Mouse (Mus musculus) thymus, adult 2 months (tissue): ENCODE results near the gene Urad. TPM values are rescaled to one million over a fixed set of nuclear protein-coding genes. Genes with fewer than 3 reads are reported as not detected.
A peak's percentile ranks its signal among the peaks of the same experiment; 100 is the strongest.

Experiments
- DNase-seq: peaks from one replicate; pipeline ENCODE4 v3.0.0; 2021
- H3K27ac ChIP-seq: fragments of 200-500 bp; 2 replicates; pipeline ENCODE4 v1.5.1; 2012; ENCODE audit warnings: low read length, control low read depth; ENCODE audit not compliant: control insufficient read depth, insufficient read depth
- H3K27me3 ChIP-seq: fragments of 200-500 bp; 2 replicates; pipeline ENCODE4 v1.6.1; 2012; ENCODE audit warnings: mild to moderate bottlenecking, low read length, moderate library complexity, mixed read lengths; ENCODE audit not compliant: control insufficient read depth, insufficient read depth
- H3K36me3 ChIP-seq: fragments of 200-500 bp; 2 replicates; pipeline ENCODE4 v1.6.1; 2012; ENCODE audit warnings: mild to moderate bottlenecking, low read length, moderate library complexity; ENCODE audit not compliant: control insufficient read depth, insufficient read depth
- H3K4me1 ChIP-seq: fragments of 200-500 bp; replicated peaks from 2 replicates; pipeline ENCODE4 v1.6.1; 2012; ENCODE audit warnings: low read length; ENCODE audit not compliant: control insufficient read depth, insufficient read depth
- H3K4me3 ChIP-seq: fragments of 200-500 bp; 2 replicates; pipeline ENCODE4 v1.5.1; 2012; ENCODE audit warnings: mild to moderate bottlenecking, low read length, control low read depth, moderate library complexity; ENCODE audit not compliant: control insufficient read depth, insufficient read depth
- CTCF ChIP-seq: fragments of 200-500 bp; IDR thresholded peaks from 2 replicates; pipeline ENCODE4 v1.5.1; 2012; ENCODE audit warnings: mild to moderate bottlenecking, control low read depth, low read length, moderate library complexity, borderline replicate concordance; ENCODE audit not compliant: control insufficient read depth, poor library complexity, insufficient read depth; ENCODE audit errors: extremely low read depth
- POLR2A ChIP-seq: fragments of 200-500 bp; IDR thresholded peaks from 2 replicates; pipeline ENCODE4 v1.6.1; 2012; ENCODE audit warnings: mild to moderate bottlenecking, low read length, control low read depth, moderate library complexity; ENCODE audit not compliant: control insufficient read depth, poor library complexity, insufficient read depth; ENCODE audit errors: extremely low read depth
- WGBS: fragments of 180-500 bp; shearing (Covaris S2); methylation state at CpG from one replicate; pipeline ENCODE4 v1.1.7; 2018; 5-methylcytosine and 5-hydroxymethylcytosine counted together
- polyA plus RNA-seq: library from polyadenylated mRNA; depleted of rRNA; stranded (reverse); fragments of >200 nt; gene quantifications from 2 replicates; pipeline ENCODE4 v1.2.3, GENCODE M21; 2012; rRNA removed

The Urad gene
- 0.15 and 0.87 TPM in 2 replicates for polyA plus RNA-seq

GRCm38 (mm10) chr5:147322183-147322582 lies at the start of gene Urad:
Gene Urad, minus strand, starts transcription at chr5:147322440.
- DNase-seq, result no peak
- no peaks in the 10 kb centered on the region for H3K36me3 ChIP-seq
- H3K27ac ChIP-seq, result no peak within 1 kb of the TSS
- no peak for TF ChIP-seq POLR2A
- no peak for TF ChIP-seq CTCF
- 0 out of 2 replicates have a peak within 1 kb of the TSS, but pooled peaks have one; percentile 9 for H3K4me3 ChIP-seq
- H3K4me1 ChIP-seq, result peaks cover 7% of the 10 kb centered on the region
- peaks cover 3% of the 10 kb centered on the region; the same call in 1 of the 2 replicates for H3K27me3 ChIP-seq
- 91% methylated on average over 8 of the region's 8 CpGs for WGBS

- DNase-seq, result no peak
- 95% methylated on average over 8 of the region's 8 CpGs for WGBS
- H3K4me3 ChIP-seq, result no peak overlapping the region
- no peaks in the 10 kb centered on the region for H3K36me3 ChIP-seq
- H3K27ac ChIP-seq, result no peak overlapping the region
- peaks cover 15% of the 10 kb centered on the region for H3K4me1 ChIP-seq
- no peaks in the 10 kb centered on the region for H3K27me3 ChIP-seq
- TF ChIP-seq POLR2A (no peak), CTCF (no peak)
Observed at GRCm38 (mm10) chr5:147370276-147370675, 48.0 kb upstream of the Urad start.

- no peak overlapping the region for H3K4me3 ChIP-seq
- TF ChIP-seq POLR2A (no peak), CTCF (no peak)
- no peak for DNase-seq
- no peaks in the 10 kb centered on the region for H3K36me3 ChIP-seq
- whole genome bisulfite sequencing, result 98% methylated on average over 6 of the region's 6 CpGs
- no peaks in the 10 kb centered on the region for H3K27me3 ChIP-seq
- H3K4me1 ChIP-seq, result peaks cover 29% of the 10 kb centered on the region
- no peak overlapping the region for H3K27ac ChIP-seq
Observed at GRCm38 (mm10) chr5:147368221-147368620, 46.0 kb upstream of the Urad start.

- H3K27me3 ChIP-seq, result no peaks in the 10 kb centered on the region
- no peaks in the 10 kb centered on the region for H3K36me3 ChIP-seq
- H3K4me3 ChIP-seq, result no peak overlapping the region
- peak; percentile 75 for DNase-seq
- 3% methylated on average over 16 of the region's 16 CpGs for WGBS
- H3K4me1 ChIP-seq, result peaks cover 33% of the 10 kb centered on the region
- H3K27ac ChIP-seq, result peak overlapping the region; percentile 81
- TF ChIP-seq POLR2A (no peak), CTCF (no peak)
Observed at GRCm38 (mm10) chr5:147365995-147366765, 43.9 kb upstream of the Urad start.

- no peak overlapping the region for H3K27ac ChIP-seq
- peaks cover 51% of the 10 kb centered on the region for H3K4me1 ChIP-seq
- DNase-seq, result peak; percentile 39
- WGBS, result 3% methylated on average over 12 of the region's 12 CpGs
- H3K36me3 ChIP-seq, result no peaks in the 10 kb centered on the region
- no peaks in the 10 kb centered on the region for H3K27me3 ChIP-seq
- no peak overlapping the region for H3K4me3 ChIP-seq
- TF ChIP-seq POLR2A, result no peak
- no peak for TF ChIP-seq CTCF
Observed at GRCm38 (mm10) chr5:147363054-147363453, 40.8 kb upstream of the Urad start.

GRCm38 (mm10) chr5:147358481-147358880 lies 36.2 kb upstream of the Urad start:
- peaks cover 47% of the 10 kb centered on the region for H3K4me1 ChIP-seq
- H3K4me3 ChIP-seq, result no peak overlapping the region
- H3K27me3 ChIP-seq, result no peaks in the 10 kb centered on the region
- peak; percentile 26 for DNase-seq
- WGBS, result 17% methylated on average over 11 of the region's 11 CpGs
- peak overlapping the region; percentile 71 for H3K27ac ChIP-seq
- no peaks in the 10 kb centered on the region for H3K36me3 ChIP-seq
- TF ChIP-seq CTCF (no peak), POLR2A (no peak)

GRCm38 (mm10) chr5:147357536-147357935 lies 35.3 kb upstream of the Urad start:
- WGBS, result 70% methylated on average over 3 of the region's 3 CpGs
- peak; percentile 62 for DNase-seq
- Histone ChIP-seq H3K27ac (no peak overlapping the region), H3K4me1 (peaks cover 39% of the 10 kb centered on the region), H3K4me3 (no peak overlapping the region), H3K36me3 (no peaks in the 10 kb centered on the region), H3K27me3 (no peaks in the 10 kb centered on the region)
- TF ChIP-seq POLR2A, result no peak
- peak; percentile 47; the same call in 1 of the 2 replicates for TF ChIP-seq CTCF
